Mouse (Mus musculus): ENCODE measurements around the gene Pink1.
"Not testable (repeated sequence)": the region's sequence is repeated elsewhere in the genome, so short reads cannot be mapped to it uniquely, and the experiment has no call there.

Gene Pink1

DNA sequence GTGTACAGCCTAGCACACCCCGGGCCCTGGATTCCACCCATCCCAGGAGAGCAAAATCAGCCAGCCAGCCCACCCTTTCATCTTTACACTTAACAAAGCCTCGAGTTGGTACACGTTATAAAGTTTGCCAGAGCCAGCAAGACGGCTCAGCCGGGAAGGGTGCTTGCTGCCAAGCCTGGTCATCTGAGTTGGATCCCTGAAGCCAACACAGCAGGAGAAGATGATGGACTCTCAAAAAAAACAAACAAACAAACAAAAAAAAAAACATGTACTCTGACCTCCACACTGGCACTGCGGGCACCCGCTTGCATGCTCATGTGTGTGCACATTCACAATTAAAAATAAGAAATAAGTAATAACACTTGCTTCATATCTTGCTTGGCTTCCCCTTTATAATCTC is 15.9 kb upstream of the Pink1 start:
- no peak for DNase-seq (ENCODE audit: low read depth, low spot score)

DNA sequence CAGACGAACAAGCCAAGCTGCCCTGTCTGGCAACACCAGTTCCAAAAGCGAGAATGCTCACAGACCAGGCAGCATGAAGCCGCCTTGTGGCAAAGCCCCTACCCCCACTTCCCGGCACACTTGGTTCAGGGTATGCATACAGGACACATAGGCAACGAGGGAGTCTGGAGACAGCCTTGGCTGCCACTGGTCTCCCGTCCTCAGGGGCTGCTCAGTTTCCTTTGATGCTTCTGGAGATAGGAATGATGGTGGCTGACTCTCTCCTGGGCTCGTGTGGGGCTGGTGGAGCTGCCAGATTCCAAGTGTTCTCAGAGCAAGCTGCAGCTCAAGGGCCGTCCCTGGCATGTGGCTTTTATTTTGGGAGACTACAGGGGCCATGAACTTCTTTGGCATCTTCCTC is 15.3 kb upstream of the Pink1 start:
- DNase-seq (ENCODE audit: low read depth, low spot score), result no peak

DNA sequence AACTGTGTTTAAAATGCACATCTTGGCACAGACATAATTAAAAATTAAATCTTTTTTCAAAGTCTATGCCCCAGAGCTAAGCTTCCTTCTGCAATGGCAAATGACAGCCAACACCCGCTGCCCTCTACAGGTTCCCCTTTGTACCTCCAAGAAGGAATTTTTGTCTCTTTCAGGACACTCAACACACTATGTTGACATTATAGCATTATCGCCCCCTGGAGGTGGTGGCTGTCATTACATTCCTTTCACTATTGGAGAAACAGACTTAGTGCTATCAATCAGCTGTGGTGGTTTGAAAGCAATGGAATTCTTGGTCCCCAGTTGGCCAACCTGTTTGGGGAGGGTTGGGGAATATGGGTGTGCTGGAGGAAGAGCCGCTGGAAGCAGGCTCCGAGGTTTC is 13.9 kb upstream of the Pink1 start:
- peak; percentile 71 for DNase-seq (ENCODE audit: low read depth, low spot score)

DNA sequence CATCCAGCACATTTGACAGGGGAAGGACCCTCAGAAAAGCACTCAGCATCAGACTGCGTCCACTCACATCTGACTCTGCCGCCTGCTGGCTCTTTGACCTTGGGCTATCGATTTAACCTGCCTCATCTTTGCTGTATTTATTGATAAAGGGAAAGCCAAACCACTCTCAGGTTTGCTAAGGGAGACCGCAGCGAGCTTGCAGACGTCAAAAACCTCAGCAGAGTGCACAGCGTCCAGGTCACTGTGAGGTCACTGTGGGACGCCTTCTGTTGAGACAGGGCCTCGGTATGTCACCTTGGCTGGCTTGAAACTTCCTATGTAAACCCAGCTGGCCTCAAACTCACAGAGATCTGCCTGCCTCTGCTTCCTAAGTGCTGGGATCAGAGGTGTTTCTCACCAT is 11.2 kb upstream of the Pink1 start:
- DNase-seq (ENCODE audit: low read depth, low spot score), result no peak

DNA sequence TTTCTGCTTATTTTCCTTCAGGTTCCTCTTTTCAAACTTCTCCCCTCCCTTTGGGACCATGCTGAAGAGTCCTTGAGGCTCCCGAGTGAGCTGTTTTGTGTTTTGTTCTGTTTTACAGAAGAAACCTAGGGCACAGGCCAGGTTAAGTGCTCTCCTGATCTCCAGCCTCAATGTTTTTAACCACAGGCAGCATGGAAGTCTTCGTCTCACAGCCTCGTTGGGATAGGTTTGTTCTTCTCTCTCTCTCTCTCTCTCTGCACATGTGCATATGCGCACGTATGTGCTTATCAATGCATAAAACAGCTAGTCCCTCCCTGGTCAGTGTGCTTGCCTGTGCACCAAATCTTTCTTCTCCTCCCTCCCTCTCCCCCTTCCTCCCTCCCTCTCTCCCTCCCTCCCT is 10.8 kb upstream of the Pink1 start:
- no peak for DNase-seq (ENCODE audit: low read depth, low spot score)

DNA sequence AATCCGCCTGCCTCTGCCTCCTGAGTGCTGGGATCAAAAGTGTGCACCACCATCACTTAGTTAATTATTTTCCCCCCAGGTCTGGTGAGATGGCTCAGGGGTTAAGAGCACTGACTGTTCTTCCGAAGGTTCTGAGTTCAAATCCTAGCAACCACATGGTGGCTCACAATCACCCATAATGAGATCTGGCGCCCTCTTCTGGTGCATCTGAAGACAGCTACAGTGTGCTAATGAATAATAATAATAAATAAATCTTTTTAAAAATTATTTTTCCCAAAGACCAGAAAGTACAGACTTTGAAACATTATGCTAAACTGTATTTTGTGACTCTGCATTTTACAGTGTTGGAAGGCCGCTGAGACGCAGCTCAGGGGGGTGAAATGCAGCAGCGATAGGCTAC is 9.5 kb upstream of the Pink1 start:
- no peak for DNase-seq (ENCODE audit: low read depth, low spot score)

DNA sequence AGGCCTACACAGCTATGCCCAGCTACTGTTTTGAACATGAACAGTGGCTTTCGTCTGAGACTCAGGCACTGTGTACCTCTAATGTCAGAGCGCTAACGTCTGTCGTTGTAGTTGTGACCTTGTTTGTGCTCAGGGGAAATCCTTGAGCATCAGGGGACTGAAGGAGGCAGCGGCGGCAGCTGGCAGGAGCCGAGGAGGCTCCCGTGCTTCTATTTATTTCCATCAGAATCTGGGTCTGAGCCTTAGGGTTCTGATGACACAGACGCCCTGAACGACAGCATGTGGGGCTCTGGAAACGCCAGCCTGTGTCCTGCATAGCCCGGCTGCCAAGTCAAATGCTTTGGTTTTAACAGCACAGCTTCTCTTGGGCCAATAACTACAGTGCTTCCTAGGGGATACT is 8.9 kb upstream of the Pink1 start:
- peak; percentile 55 for DNase-seq (ENCODE audit: low read depth, low spot score)

DNA sequence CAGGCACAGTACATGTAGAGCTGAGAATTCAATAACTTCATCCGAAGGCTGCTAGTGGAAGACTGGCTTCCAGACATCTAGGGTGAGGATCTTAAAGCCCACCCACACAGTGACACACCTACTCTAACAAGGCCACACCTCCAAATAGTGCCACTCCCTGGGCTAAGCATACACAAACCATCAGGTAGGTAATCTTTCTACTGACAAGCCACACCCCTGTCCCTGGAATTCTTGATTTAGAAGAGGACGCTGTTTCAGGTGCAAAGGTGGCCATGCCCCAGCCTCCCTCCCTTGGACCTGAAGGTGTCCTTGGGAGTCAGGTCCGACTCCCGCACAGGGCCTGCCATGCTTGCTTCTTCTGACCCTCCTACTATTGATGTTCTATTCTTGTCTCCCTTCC is 7.0 kb upstream of the Pink1 start:
- no peak for DNase-seq (ENCODE audit: low read depth, low spot score)

DNA sequence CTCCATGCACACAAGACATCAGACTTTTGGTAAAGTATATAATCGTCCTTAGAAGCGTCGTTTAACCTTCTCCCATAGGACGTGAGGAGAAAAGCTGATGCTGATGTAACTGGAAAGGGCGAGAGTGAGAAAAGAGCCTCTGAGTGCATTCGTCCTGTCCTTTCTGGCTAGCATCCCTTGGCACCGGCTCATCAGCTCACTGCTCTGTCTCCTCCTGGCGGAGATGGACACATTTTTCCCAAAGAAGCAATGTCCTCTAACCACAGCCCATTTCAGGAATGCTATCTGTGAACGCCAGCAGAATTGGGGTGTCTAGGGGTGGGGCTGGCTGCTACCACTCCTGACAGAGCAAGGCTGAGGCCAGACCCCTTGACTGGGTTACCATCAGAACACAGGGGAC is 5.5 kb upstream of the Pink1 start:
- DNase-seq (ENCODE audit: low read depth, low spot score), result peak; percentile 70

DNA sequence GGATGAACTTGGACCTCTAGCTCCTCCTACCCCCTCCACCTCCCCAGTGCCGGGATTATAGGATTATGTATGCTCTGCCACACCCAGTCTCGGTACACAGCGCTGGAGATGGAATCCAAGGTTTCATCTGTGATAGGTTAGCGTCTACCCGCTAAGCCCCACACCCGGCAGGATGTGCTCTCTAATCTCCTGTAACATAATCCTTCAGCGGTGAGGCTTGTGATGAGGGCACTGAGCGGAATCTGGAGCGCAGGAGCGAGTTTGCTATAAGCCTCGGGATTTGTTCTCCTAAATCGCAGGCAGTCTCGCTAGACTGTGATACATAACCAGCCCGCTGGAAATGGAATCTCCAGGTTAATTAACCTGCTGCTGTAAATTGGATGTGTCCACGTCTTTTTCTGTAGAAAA is 4.2 kb upstream of the Pink1 start:
- DNase-seq (ENCODE audit: low read depth, low spot score), result peak; percentile 39

DNA sequence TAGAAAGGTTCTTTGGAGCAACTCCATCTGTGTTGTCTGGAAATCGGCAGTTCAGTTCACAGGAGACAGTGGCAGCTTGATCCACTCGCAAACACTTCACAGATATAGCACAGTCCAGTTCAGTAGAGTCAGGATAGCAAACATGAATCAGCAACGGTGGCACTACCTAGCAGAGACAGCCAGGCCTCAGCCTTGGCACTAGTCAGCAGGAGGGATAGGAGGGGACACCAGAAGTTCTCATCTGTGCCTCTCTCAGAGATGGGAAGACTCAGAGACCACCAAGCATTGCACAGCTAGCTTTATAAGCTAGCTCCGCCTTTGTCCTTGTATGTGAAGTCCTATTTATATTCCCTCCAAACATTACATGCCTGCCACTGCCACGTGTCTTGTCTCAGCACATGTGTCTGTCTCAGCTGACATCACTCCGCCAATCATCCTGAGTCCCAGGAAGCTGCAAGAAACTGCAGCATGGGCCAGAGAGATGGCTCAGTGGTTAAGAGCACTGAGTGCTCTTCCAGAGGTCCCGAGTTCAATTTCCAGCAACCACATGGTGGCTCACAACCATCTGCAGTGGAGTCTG is 1.9 kb upstream of the Pink1 start:
- DNase-seq (ENCODE audit: low read depth, low spot score), result no peak

DNA sequence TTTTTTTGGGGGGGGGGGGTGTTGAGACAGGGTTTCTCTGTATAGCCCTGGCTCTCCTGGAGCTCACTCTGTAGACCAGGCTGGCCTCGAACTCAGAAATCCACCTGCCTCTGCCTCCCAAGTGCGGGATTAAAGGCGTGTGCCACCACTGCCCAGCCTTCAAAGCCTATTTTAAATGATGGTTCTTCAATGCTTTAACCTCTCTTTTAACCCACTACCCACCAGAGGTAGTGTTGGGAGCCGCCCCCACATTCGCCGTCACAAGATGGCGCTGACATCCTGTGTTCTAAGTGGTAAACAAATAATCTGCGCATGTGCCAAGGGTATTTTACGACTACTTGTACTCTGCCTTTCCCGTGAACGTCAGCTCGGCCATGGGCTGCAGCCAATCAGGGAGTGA is 1.0 kb upstream of the Pink1 start:
- not testable (repeated sequence) for DNase-seq (ENCODE audit: low read depth, low spot score)

DNA sequence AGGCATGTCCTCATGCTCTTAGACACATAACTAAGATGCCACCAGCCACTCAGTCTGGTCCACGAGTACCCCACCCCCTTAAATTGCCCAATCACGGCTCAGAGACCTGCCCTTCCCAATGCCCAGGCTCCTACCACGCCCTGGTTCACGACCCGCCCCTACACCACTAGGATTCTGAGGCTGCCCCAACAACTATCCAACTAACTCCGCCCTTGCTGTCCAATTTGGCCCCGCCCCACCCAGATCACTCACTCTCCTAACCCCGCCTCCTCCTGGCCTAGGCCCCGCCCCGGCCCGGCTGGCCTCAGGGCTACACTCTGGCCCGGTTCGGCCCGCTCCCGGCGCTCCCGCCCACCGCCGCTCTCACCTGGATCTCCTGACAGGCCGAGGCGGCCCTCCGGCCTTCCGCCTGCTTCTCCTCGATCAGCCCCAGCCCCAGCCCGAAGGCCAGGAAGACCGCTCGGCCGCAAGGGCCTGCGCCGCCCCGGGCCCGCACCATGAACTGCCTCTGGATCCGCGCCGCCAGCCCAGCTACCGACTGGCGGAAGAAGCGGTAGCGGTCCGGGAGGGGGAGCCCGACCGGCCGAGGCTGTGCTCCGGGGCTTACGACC is 536 bp downstream of the Pink1 start:
- peak; percentile 94 for DNase-seq (ENCODE audit: low read depth, low spot score)

DNA sequence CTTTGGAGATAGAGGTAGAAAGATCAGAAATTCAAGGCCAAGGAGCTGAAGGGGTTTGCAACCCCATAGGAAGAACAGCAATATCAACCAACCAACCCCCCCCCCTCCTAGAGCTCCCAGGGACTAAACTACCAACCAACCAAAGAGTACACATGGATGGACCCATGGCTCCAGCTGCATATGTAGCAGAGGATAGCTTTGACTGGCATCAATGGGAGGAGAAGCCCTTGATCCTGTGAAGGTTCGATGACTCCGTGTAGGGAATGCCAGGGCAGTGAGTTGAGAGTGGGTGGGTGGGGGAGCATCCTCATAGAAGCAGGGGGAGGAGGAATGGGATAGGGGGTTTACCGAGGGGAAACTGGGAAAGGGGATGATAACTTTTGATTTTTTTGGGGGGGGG is 1.7 kb downstream of the Pink1 start:
- no peak for DNase-seq (ENCODE audit: low read depth, low spot score)

DNA sequence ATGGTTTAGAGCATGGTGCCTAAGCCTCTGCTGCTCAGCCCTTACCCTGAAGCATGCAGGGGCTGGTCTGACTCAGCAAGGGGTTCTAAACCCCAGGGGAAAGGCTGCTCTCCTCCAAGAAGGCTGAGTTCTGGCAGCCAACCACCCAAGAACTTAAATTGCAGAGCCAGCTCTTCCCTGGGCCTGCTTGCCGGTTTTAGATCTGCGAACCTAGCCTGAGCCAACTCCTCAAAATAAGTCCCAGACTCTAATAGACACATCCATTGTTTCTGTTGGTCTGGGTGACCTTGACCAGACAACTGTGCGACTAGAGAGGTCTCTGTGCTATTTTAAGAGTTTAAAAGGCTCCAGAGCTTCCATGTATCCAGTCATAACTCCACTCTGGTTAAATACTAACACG is 2.4 kb downstream of the Pink1 start:
- peak; percentile 38 for DNase-seq (ENCODE audit: low read depth, low spot score)

DNA sequence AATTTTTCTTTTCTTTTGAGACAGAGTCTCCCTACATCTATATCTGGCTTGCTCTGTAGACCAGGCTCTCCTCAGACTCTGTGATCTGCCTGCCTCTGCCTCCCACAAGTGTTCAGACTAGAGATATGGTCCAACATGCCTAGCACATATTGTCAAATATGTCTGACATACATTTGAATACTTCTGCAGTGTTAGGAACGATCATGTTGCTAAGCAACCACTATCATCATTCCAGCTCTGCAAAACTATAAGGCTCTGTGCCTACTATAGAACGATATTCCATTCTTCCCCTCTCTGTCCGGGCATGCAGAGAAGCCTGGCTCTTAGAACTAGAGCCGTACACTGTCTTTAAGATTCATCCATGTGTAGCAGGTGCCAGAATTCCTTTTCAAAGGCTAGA is 3.4 kb downstream of the Pink1 start:
- DNase-seq (ENCODE audit: low read depth, low spot score), result peak; percentile 48

DNA sequence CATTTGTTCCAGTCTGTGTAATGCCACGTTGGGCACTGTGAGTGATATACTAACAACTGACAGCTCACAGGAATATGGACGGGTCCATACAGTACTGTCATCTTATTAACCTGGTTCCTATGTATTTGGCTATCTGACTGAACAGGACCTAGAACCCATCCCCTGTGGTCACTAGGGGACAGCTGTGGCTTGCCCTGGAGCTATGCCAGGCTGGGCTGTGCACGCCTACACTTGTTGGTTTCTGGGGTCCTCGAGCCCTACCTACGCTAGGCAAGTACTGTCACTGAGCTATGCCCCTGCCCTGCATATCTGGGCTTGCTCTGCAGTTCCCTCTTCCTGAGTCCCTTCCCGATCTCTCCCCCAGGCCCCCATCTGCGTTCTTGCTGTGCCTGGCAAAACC is 4.6 kb downstream of the Pink1 start:
- no peak for DNase-seq (ENCODE audit: low read depth, low spot score)

DNA sequence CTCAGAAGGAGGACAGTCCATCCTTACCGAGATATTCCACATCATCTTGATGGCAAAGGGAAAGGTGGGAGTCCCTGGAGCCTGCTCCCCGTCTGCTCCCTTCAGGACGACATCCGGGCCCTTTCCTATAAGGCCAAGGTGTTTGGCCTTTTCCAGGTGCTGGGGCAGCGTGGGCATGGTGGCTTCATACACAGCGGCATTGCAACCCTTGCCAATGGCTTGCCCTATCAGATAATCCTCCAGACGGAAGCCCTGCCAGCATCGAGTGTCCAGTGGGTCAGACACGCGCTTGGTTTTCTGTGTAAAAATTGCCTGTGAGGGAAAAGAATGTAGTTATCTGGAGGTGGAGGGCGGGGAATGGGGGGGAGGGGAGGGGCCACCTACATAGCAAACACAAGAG is 5.4 kb downstream of the Pink1 start:
- no peak for DNase-seq (ENCODE audit: low read depth, low spot score)

DNA sequence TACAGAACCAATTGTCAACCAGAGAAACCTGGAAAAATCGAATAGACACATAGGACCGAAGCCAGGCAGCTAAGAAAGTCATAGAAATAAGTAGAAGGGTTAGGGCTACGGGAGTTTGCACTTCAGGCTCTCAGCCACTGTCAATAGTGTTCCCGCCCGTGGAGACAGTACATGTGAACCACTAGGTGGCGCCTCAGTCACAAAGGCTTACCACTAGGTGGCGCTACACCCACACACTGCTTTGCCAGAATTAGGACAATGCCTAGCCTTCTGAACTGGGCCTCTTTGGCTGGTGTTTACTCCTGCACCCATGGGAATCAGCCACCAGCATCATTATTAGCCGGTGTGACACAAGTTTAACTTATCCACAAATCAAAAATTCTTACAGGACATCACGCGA is 6.6 kb downstream of the Pink1 start:
- peak; percentile 94 for DNase-seq (ENCODE audit: low read depth, low spot score)

DNA sequence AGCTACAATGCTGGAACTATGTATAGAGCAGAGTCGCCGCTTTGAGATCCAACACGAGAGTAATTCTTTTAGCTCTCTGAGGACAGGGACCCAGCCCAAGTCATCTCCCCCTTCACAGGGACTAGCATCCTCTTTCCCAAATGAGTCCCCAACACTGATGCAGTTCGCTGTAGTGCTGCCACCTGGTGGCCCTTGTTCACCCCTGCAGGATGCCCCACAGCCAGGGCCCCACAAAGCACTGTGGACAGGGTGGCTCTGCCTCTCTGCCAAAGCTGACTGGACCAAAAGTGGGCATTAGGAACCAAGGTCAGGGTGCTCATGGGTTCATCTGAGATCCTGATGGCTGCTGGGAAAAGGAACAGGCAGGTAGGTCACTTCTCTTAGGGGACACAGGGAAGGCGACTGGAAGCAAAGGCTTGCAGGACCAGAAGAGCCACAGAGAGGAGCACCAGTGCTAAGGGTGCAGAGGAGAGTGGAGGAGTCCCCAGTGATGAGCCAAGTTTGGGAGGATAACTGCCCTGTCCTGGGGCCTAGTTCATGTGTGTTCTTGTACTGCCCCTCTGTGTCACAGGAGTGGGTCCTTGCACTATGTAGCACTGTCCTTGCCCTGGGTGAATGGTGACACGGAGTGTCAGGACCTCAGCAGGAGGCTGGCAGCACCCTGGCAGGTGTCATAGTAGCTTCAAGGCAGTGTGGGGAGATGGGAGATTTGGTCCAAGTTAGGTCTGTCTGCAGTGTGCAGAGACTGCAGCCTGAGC is 7.4 kb downstream of the Pink1 start:
- DNase-seq (ENCODE audit: low read depth, low spot score), result peak; percentile 67

DNA sequence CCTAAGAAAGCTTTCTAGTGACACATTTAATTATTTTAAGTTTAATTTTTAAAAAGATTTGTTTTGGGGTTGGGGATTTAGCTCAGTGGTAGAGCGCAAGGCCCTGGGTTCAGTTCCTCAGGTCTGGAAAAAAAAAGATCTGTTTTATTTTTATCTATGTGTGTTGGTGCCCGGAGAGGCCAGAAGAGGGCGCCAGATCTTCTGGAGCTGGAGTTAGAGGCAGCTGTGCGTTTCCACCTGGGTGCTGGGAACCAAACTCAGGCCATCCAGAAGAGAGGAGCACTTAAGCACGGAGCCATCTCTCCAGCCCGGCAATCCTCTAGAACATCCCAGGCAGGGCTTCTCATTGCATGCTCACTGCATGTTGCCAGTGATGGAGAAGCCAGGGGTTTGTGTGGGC is 9.7 kb downstream of the Pink1 start:
- no peak for DNase-seq (ENCODE audit: low read depth, low spot score)

DNA sequence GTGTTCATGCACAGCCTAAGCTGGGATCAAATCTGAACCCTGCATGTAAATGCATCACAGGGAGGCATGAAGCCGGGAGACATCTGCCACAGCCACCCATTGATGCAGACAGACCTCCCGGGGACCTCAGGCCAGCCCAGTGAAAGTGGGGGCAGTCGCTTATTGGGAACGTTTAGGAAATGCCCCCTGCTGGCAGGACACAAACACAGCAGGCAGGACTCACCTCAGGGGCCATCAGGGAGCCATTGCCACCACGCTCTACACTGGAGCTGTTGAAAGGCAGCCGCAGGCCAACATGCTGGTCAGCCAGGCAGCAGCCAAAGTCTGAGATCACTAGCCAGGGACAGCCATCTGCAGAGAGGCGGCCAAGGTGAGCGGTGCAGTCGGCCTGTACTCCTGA is 10.3 kb downstream of the Pink1 start:
- peak; percentile 40 for DNase-seq (ENCODE audit: low read depth, low spot score)

DNA sequence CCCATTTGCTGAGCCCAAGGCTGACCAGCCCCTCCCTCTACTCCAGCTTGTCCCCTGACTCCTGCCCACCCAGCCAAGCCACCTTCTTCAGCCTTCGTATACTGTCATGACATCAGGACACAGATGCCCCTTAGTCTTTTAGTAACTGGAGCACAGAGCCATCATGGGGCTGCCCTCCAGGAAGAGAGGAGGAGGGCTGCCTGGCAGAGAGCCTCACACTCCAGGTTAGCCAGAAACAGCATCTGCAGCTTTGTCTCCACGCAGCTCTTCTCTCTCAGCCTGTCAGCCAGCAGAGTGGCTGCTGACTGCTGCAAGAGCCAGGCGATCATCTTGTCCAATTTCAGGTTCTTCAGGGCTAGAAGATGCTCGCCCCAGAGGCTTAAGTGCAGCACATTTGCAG is 12.3 kb downstream of the Pink1 start:
- DNase-seq (ENCODE audit: low read depth, low spot score), result peak; percentile 52
